Mouse (Mus musculus) stomach, postnatal 0 days (tissue): ENCODE data around the gene Hsf5.

ENCODE experiments used
- CTCF ChIP-seq: IDR thresholded peaks from 2 replicates; pipeline ENCODE4 v1.5.1; 2016; ENCODE audit warnings: antibody characterized with exemption, low read depth, mild to moderate bottlenecking, moderate library complexity
- EP300 ChIP-seq: optimal IDR thresholded peaks from 2 replicates; pipeline ENCODE3; 2016; ENCODE audit warnings: antibody characterized with exemption

GRCm38 (mm10) chr11:87703654-87704053 lies 86.7 kb downstream of the Hsf5 start:
- TF ChIP-seq CTCF (no peak), EP300 (no peak)
